Mouse (Mus musculus): ENCODE data around the gene Txk. TPM values are rescaled to one million over a fixed set of nuclear protein-coding genes. Genes with fewer than 3 reads are reported as not detected.

Gene Txk
- polyA plus RNA-seq, 1 experiment from 2014 or later = 0.12 TPM

DNA sequence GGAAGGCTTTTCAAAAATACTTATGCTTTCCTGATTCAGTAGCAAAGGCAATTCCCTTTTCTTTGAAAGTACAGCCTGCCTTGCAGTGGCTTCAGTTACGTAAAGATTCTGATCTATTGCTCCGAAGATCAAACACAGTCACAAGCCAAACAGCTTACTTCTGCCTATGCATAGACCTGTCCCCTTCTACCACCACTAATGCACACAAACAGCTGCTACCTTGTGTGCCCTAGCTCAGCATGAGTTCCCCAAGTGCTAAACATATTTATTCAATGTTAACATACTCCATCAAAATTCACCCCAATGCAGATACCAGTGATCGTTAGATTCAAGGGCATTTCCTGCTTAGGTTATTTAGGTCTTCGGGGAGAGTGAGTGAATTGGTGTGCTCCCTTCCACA is 6.1 kb downstream of the Txk start:
- H3K4me3 ChIP-seq (ENCODE audit: low read depth, low read length) = no peak overlapping the region
- H3K4me2 ChIP-seq (ENCODE audit: low read depth, low read length) = no peak overlapping the region
- H3K9me3 ChIP-seq (ENCODE audit: control insufficient read depth, low read length) = no peaks in the 10 kb centered on the region
- no peaks in the 10 kb centered on the region for H3K27me3 ChIP-seq (ENCODE audit: control insufficient read depth, insufficient read depth, low read length)
- no peak for ATAC-seq (ENCODE audit: low read depth)
- no peaks in the 10 kb centered on the region for H3K36me3 ChIP-seq (ENCODE audit: control insufficient read depth, insufficient read depth, low read length)
- H3K9ac ChIP-seq (replicated peaks; ENCODE audit: low read depth, low read length) = no peak overlapping the region
- H3K4me1 ChIP-seq (ENCODE audit: control insufficient read depth, insufficient read depth, low read length) = no peaks in the 10 kb centered on the region
- 84% methylated on average over 4 of the region's 4 CpGs for WGBS
- H3K27ac ChIP-seq (ENCODE audit: low read depth, low read length) = no peak overlapping the region

DNA sequence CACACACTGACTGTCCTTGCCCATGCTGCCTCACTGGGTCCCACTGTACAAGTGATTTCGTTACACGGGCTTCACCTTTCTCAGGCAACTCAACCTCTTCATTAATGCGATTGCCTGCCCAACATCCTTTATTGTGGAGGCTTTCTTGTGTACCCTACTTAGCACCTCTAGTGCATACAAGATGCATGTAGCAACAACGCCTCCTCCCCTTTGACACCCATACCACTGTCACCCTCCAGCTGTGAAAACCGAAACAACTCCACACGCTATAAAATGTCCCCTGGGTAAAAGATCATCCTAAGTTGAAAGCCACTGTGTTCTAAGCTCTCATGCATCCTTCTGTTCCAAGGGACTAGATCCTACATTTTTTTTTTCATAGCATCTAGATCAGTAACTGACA is 9.5 kb downstream of the Txk start:
- no peak overlapping the region for H3K4me2 ChIP-seq (ENCODE audit: low read depth, low read length)
- H3K9ac ChIP-seq (replicated peaks; ENCODE audit: low read depth, low read length) = no peak overlapping the region
- no peaks in the 10 kb centered on the region for H3K27me3 ChIP-seq (ENCODE audit: control insufficient read depth, insufficient read depth, low read length)
- no peak overlapping the region for H3K4me3 ChIP-seq (ENCODE audit: low read depth, low read length)
- H3K27ac ChIP-seq (ENCODE audit: low read depth, low read length) = no peak overlapping the region
- H3K9me3 ChIP-seq (ENCODE audit: control insufficient read depth, low read length) = no peaks in the 10 kb centered on the region
- H3K4me1 ChIP-seq (ENCODE audit: control insufficient read depth, insufficient read depth, low read length) = no peaks in the 10 kb centered on the region
- no peaks in the 10 kb centered on the region for H3K36me3 ChIP-seq (ENCODE audit: control insufficient read depth, insufficient read depth, low read length)
- WGBS = 93% methylated on average over 6 of the region's 6 CpGs
- ATAC-seq (ENCODE audit: low read depth) = no peak

DNA sequence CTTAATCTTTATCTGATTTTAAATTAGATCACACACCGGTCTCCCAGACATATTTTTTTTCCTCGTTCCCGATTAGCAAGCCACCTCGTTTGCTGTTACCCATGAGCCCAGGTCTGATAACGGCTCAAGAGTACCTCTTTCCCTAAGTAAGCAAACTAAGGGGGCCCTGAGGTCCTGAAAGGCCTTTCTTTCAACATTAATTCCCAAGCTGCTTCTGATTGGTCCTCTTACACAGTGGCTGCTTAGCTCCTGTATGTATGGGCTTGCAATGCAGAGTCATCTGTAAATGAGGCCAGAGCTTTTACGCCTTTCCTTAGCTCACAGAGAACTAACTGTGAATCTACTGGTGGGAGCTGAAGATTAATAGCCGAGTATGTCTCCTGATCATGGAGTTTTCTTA is 15.7 kb downstream of the Txk start:
- no peaks in the 10 kb centered on the region for H3K9me3 ChIP-seq (ENCODE audit: control insufficient read depth, low read length)
- H3K4me1 ChIP-seq (ENCODE audit: control insufficient read depth, insufficient read depth, low read length) = no peaks in the 10 kb centered on the region
- H3K27ac ChIP-seq (ENCODE audit: low read depth, low read length) = no peak overlapping the region
- no peaks in the 10 kb centered on the region for H3K36me3 ChIP-seq (ENCODE audit: control insufficient read depth, insufficient read depth, low read length)
- no peak overlapping the region for H3K9ac ChIP-seq (replicated peaks; ENCODE audit: low read depth, low read length)
- no peak overlapping the region for H3K4me2 ChIP-seq (ENCODE audit: low read depth, low read length)
- no peak for ATAC-seq (ENCODE audit: low read depth)
- no peak overlapping the region for H3K4me3 ChIP-seq (ENCODE audit: low read depth, low read length)
- H3K27me3 ChIP-seq (ENCODE audit: control insufficient read depth, insufficient read depth, low read length) = no peaks in the 10 kb centered on the region
- 90% methylated on average over 7 of the region's 7 CpGs for WGBS

DNA sequence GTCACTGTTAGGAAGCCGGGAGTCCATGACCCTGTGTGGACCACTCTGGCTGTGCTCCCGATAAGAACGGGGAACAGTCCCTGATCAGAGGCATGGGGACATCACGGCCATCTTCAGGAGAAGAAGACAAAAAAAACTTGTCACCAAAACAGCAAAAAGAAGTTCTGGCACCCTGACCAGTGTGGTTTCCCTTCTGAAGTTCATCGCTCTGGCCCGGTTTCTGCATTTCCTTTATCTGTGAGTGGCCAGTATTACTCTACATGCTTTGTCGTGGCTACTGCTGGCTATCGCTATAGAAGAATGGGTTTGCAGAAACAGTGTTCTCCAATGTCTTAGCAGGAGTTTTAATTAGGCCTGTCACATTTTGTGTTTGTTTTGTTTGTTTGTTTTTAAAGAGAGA is 16.1 kb downstream of the Txk start:
- 91% methylated on average over 8 of the region's 8 CpGs for WGBS
- H3K9me3 ChIP-seq (ENCODE audit: control insufficient read depth, low read length) = no peaks in the 10 kb centered on the region
- no peak overlapping the region for H3K4me2 ChIP-seq (ENCODE audit: low read depth, low read length)
- H3K27me3 ChIP-seq (ENCODE audit: control insufficient read depth, insufficient read depth, low read length) = no peaks in the 10 kb centered on the region
- H3K9ac ChIP-seq (replicated peaks; ENCODE audit: low read depth, low read length) = no peak overlapping the region
- ATAC-seq (ENCODE audit: low read depth) = no peak
- H3K36me3 ChIP-seq (ENCODE audit: control insufficient read depth, insufficient read depth, low read length) = no peaks in the 10 kb centered on the region
- no peaks in the 10 kb centered on the region for H3K4me1 ChIP-seq (ENCODE audit: control insufficient read depth, insufficient read depth, low read length)
- H3K4me3 ChIP-seq (ENCODE audit: low read depth, low read length) = no peak overlapping the region
- no peak overlapping the region for H3K27ac ChIP-seq (ENCODE audit: low read depth, low read length)

DNA sequence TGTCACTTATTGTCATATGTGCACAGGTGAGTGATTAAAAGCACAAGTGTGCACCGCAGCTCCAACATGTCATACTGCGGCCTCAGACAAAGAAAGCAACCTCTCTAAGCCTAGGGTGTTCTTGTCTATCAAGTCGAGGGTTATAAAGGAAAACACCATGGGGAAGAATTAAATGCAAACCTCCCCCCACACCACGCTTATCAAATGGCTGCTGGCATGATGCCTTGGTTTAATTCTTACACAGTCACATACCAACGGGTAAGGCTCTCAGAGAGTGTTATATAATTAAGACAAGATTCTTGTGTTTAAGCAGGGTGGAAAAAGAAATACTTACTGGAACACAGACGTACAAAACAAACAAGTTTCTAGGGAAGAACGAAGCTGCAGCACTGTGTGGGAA is 16.8 kb downstream of the Txk start:
- no peak for ATAC-seq (ENCODE audit: low read depth)
- Histone ChIP-seq H3K27ac (ENCODE audit: low read depth, low read length) (no peak overlapping the region), H3K4me1 (ENCODE audit: control insufficient read depth, insufficient read depth, low read length) (no peaks in the 10 kb centered on the region), H3K36me3 (ENCODE audit: control insufficient read depth, insufficient read depth, low read length) (no peaks in the 10 kb centered on the region), H3K9ac (replicated peaks; ENCODE audit: low read depth, low read length) (no peak overlapping the region), H3K4me2 (ENCODE audit: low read depth, low read length) (no peak overlapping the region), H3K27me3 (ENCODE audit: control insufficient read depth, insufficient read depth, low read length) (no peaks in the 10 kb centered on the region), H3K9me3 (ENCODE audit: control insufficient read depth, low read length) (no peaks in the 10 kb centered on the region), H3K4me3 (ENCODE audit: low read depth, low read length) (no peak overlapping the region)
- 66% methylated on average over 7 of the region's 7 CpGs for WGBS

DNA sequence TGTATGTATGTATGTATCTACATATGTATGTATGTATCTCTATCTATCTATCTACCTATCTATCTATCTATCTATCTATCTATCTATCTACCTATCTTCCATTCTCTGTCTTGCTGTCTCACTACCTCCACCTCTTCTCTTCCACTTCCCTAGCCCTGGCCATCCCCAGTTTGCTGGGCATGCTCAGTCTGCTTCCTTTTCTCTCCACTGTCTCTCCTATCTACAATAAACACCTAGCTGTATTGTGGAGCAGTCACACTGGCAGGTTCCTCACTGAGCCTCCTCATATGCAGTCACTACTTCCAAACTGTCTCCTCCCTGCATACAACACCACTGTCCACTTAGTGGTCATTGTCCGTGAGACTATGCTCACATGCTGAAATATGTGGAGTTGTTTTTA is 19.7 kb downstream of the Txk start:
- H3K27me3 ChIP-seq (ENCODE audit: control insufficient read depth, insufficient read depth, low read length) = no peaks in the 10 kb centered on the region
- H3K36me3 ChIP-seq (ENCODE audit: control insufficient read depth, insufficient read depth, low read length) = no peaks in the 10 kb centered on the region
- no peak overlapping the region for H3K9ac ChIP-seq (replicated peaks; ENCODE audit: low read depth, low read length)
- no peak overlapping the region for H3K27ac ChIP-seq (ENCODE audit: low read depth, low read length)
- no peak for ATAC-seq (ENCODE audit: low read depth)
- no peak overlapping the region for H3K4me2 ChIP-seq (ENCODE audit: low read depth, low read length)
- H3K4me1 ChIP-seq (ENCODE audit: control insufficient read depth, insufficient read depth, low read length) = no peaks in the 10 kb centered on the region
- 79% methylated on average over 1 of the region's 1 CpGs for WGBS
- H3K4me3 ChIP-seq (ENCODE audit: low read depth, low read length) = no peak overlapping the region
- H3K9me3 ChIP-seq (ENCODE audit: control insufficient read depth, low read length) = no peaks in the 10 kb centered on the region

DNA sequence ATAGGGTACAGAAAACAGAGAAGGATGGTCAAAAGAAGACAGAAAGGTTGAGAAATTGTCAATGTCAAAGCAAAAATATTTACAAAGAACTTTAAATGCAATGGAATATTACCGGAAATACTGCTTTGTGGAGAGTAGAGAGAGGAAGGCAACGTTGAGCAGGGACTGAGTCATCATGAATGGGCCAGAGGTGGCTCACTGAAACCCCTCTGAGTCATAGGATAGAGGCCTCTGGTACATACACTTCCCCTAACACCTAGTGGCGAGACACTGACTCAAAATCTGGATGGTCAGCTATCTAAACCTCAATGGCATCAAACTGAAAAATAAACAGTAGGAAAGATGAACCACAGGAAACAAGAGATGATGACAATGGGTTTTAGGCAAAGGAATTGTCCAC is 27.2 kb downstream of the Txk start:
- ATAC-seq (ENCODE audit: low read depth) = no peak
- Histone ChIP-seq H3K4me1 (ENCODE audit: control insufficient read depth, insufficient read depth, low read length) (no peaks in the 10 kb centered on the region), H3K36me3 (ENCODE audit: control insufficient read depth, insufficient read depth, low read length) (no peaks in the 10 kb centered on the region), H3K4me3 (ENCODE audit: low read depth, low read length) (no peak overlapping the region), H3K9ac (replicated peaks; ENCODE audit: low read depth, low read length) (no peak overlapping the region), H3K4me2 (ENCODE audit: low read depth, low read length) (no peak overlapping the region), H3K27me3 (ENCODE audit: control insufficient read depth, insufficient read depth, low read length) (no peaks in the 10 kb centered on the region), H3K27ac (ENCODE audit: low read depth, low read length) (no peak overlapping the region), H3K9me3 (ENCODE audit: control insufficient read depth, low read length) (no peaks in the 10 kb centered on the region)
- 87% methylated on average over 3 of the region's 3 CpGs for whole genome bisulfite sequencing

DNA sequence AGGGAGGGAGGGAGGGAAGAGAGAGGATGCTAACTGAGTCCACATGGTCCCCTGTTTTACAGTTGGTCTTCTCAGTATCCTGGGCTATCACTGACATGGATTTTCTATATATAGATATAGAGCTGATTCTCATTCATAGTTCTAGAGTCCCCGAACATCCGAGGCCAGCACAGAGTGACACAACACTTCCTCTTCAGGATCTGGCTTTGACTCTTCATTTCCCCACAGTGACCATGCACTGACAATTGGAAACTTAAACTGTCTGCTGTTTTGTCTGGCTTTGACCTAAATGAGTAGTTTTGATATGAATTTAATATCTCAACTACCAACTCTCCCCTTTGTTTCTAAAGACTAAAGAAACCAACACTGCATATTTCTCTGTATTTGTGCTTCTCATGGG is 29.1 kb downstream of the Txk start:
- no peaks in the 10 kb centered on the region for H3K9me3 ChIP-seq (ENCODE audit: control insufficient read depth, low read length)
- H3K9ac ChIP-seq (replicated peaks; ENCODE audit: low read depth, low read length) = no peak overlapping the region
- H3K36me3 ChIP-seq (ENCODE audit: control insufficient read depth, insufficient read depth, low read length) = no peaks in the 10 kb centered on the region
- no peaks in the 10 kb centered on the region for H3K4me1 ChIP-seq (ENCODE audit: control insufficient read depth, insufficient read depth, low read length)
- 98% methylated on average over 2 of the region's 2 CpGs for WGBS
- no peak overlapping the region for H3K4me2 ChIP-seq (ENCODE audit: low read depth, low read length)
- no peak overlapping the region for H3K27ac ChIP-seq (ENCODE audit: low read depth, low read length)
- no peak for ATAC-seq (ENCODE audit: low read depth)
- H3K27me3 ChIP-seq (ENCODE audit: control insufficient read depth, insufficient read depth, low read length) = no peaks in the 10 kb centered on the region
- no peak overlapping the region for H3K4me3 ChIP-seq (ENCODE audit: low read depth, low read length)

DNA sequence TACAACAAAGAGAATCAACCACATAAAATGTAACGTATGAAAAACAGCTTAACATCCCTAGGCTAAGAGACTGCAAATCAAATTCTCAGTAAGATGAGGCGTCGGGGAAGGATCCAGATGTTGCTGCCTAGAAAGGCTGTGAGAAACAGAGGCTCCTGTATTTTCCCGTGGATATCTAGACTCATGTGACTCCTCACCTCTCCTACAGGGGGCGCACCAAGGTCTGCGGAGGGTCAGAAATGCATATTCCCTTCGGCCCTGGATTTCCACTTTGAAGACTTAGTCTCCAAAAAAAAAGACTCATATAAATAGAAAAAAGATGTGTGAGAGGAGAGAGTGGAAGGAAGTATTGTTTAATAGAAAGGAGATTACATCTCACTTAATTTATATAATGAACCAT is 32.0 kb downstream of the Txk start:
- Histone ChIP-seq H3K9ac (replicated peaks; ENCODE audit: low read depth, low read length) (no peak overlapping the region), H3K4me2 (ENCODE audit: low read depth, low read length) (no peak overlapping the region), H3K9me3 (ENCODE audit: control insufficient read depth, low read length) (no peaks in the 10 kb centered on the region), H3K4me3 (ENCODE audit: low read depth, low read length) (no peak overlapping the region), H3K27ac (ENCODE audit: low read depth, low read length) (no peak overlapping the region), H3K4me1 (ENCODE audit: control insufficient read depth, insufficient read depth, low read length) (no peaks in the 10 kb centered on the region), H3K27me3 (ENCODE audit: control insufficient read depth, insufficient read depth, low read length) (no peaks in the 10 kb centered on the region), H3K36me3 (ENCODE audit: control insufficient read depth, insufficient read depth, low read length) (no peaks in the 10 kb centered on the region)
- WGBS = 65% methylated on average over 7 of the region's 7 CpGs
- ATAC-seq (ENCODE audit: low read depth) = no peak
